Mouse (Mus musculus): ENCODE results near the gene Capn1. TPM values are rescaled to one million over a fixed set of nuclear protein-coding genes. Genes with fewer than 3 reads are reported as not detected.

Capn1 gene
- polyA plus RNA-seq, 1 experiment from 2014 or later = 17.8 TPM

DNA sequence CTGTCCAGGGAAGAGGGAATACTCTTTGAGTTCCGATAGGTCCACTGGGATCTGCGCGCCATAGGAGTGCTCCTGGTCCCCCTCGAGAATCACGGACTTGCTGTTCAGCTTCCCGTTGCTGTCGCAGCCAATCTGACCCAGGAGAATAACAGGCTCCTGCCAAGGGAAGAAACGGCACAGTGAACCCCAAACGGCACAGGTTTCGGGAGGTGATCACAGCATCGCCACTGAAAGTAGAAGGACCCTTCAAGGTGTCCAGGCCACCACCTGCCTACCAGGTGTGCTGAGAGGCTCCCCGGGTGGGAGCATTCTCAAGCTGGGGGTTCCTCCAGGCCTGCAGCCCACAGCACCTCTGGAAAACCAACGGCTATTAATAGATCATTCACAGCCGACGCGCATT lies 64.1 kb downstream of the Capn1 start:
- Histone ChIP-seq H3K4me1 (replicated peaks; ENCODE audit: control insufficient read depth, insufficient read depth, low read length) (peaks cover 4% of the 10 kb centered on the region; the same call in 1 of the 2 replicates), H3K36me3 (ENCODE audit: control insufficient read depth, insufficient read depth) (peaks cover 49% of the 10 kb centered on the region), H3K27me3 (replicated peaks; ENCODE audit: control insufficient read depth, insufficient read depth, low read length) (no peaks in the 10 kb centered on the region), H3K4me2 (replicated peaks; ENCODE audit: low read depth) (peak overlapping the region; percentile 24; the same call in 1 of the 2 replicates), H3K27ac (ENCODE audit: low read depth, low read length) (peak overlapping the region; percentile 86), H3K9ac (ENCODE audit: low read depth, low read length) (no peak overlapping the region), H3K4me3 (ENCODE audit: low read depth, low read length) (no peak overlapping the region), H3K9me3 (ENCODE audit: control insufficient read depth) (no peaks in the 10 kb centered on the region)
- no peak for TF ChIP-seq CTCF (IDR thresholded peaks at IDR 0.05; ENCODE audit: low read depth)
- WGBS = 80% methylated on average over 16 of the region's 16 CpGs
- ATAC-seq = no peak

DNA sequence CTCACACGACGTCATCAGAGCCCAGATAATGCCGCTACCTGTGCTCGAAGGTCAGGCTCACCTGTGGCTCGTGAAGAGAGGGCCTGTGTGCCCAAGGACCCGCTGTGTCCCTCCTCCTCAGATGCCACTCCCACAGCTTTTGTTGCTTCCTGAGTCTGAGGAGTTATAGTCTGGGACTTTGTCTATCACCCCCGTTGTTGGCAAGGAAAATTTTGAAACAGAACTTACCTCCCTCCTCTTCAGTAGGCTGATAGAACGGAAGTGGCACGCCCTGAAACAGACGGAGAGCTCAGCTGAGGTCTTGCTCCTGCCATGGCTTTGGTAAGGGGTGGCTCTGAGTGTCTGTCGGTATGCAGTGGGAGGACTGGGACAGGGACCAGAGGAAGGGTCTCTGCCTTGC lies 65.5 kb downstream of the Capn1 start:
- H3K9ac ChIP-seq (ENCODE audit: low read depth, low read length) = no peak overlapping the region
- peaks cover 12% of the 10 kb centered on the region for H3K4me1 ChIP-seq (replicated peaks; ENCODE audit: control insufficient read depth, insufficient read depth, low read length)
- TF ChIP-seq CTCF (IDR thresholded peaks at IDR 0.05; ENCODE audit: low read depth) = no peak
- H3K27me3 ChIP-seq (replicated peaks; ENCODE audit: control insufficient read depth, insufficient read depth, low read length) = no peaks in the 10 kb centered on the region
- no peak overlapping the region for H3K4me3 ChIP-seq (ENCODE audit: low read depth, low read length)
- no peak overlapping the region for H3K4me2 ChIP-seq (replicated peaks; ENCODE audit: low read depth)
- ATAC-seq = no peak
- WGBS = 84% methylated on average over 11 of the region's 11 CpGs
- no peak overlapping the region for H3K27ac ChIP-seq (ENCODE audit: low read depth, low read length)
- H3K9me3 ChIP-seq (ENCODE audit: control insufficient read depth) = no peaks in the 10 kb centered on the region
- peaks cover 49% of the 10 kb centered on the region for H3K36me3 ChIP-seq (ENCODE audit: control insufficient read depth, insufficient read depth)

- TF ChIP-seq CTCF (IDR thresholded peaks at IDR 0.05; ENCODE audit: low read depth) = no peak
- H3K4me2 ChIP-seq (replicated peaks; ENCODE audit: low read depth) = no peak overlapping the region
- H3K9me3 ChIP-seq (ENCODE audit: control insufficient read depth) = no peaks in the 10 kb centered on the region
- WGBS = 47% methylated on average over 8 of the region's 8 CpGs
- H3K27ac ChIP-seq (ENCODE audit: low read depth, low read length) = peak overlapping the region; percentile 16; the same call in 1 of the 2 replicates
- H3K9ac ChIP-seq (ENCODE audit: low read depth, low read length) = peak overlapping the region; percentile 18; the same call in 1 of the 2 replicates
- ATAC-seq = no peak
- no peaks in the 10 kb centered on the region for H3K27me3 ChIP-seq (replicated peaks; ENCODE audit: control insufficient read depth, insufficient read depth, low read length)
- H3K4me1 ChIP-seq (replicated peaks; ENCODE audit: control insufficient read depth, insufficient read depth, low read length) = peaks cover 12% of the 10 kb centered on the region
- no peak overlapping the region for H3K4me3 ChIP-seq (ENCODE audit: low read depth, low read length)
- H3K36me3 ChIP-seq (ENCODE audit: control insufficient read depth, insufficient read depth) = peaks cover 54% of the 10 kb centered on the region
These were observed 69.8 kb downstream of the Capn1 start for GRCm38 (mm10) chr19:5945891-5946290.

GRCm38 (mm10) chr19:5945027-5945426 lies 70.7 kb downstream of the Capn1 start:
- H3K4me2 ChIP-seq (replicated peaks; ENCODE audit: low read depth) = no peak overlapping the region
- ATAC-seq = peak; percentile 29; the same call in 1 of the 2 replicates
- H3K4me1 ChIP-seq (replicated peaks; ENCODE audit: control insufficient read depth, insufficient read depth, low read length) = peaks cover 12% of the 10 kb centered on the region
- H3K9me3 ChIP-seq (ENCODE audit: control insufficient read depth) = no peaks in the 10 kb centered on the region
- peak overlapping the region; percentile 16; the same call in 1 of the 2 replicates for H3K27ac ChIP-seq (ENCODE audit: low read depth, low read length)
- peaks cover 54% of the 10 kb centered on the region; the same call in 1 of the 2 replicates for H3K36me3 ChIP-seq (ENCODE audit: control insufficient read depth, insufficient read depth)
- no peak for TF ChIP-seq CTCF (IDR thresholded peaks at IDR 0.05; ENCODE audit: low read depth)
- H3K27me3 ChIP-seq (replicated peaks; ENCODE audit: control insufficient read depth, insufficient read depth, low read length) = no peaks in the 10 kb centered on the region
- H3K4me3 ChIP-seq (ENCODE audit: low read depth, low read length) = no peak overlapping the region
- 47% methylated on average over 7 of the region's 7 CpGs for whole genome bisulfite sequencing
- H3K9ac ChIP-seq (ENCODE audit: low read depth, low read length) = no peak overlapping the region

- Histone ChIP-seq H3K4me1 (replicated peaks; ENCODE audit: control insufficient read depth, insufficient read depth, low read length) (peaks cover 12% of the 10 kb centered on the region), H3K4me3 (ENCODE audit: low read depth, low read length) (no peak overlapping the region), H3K36me3 (ENCODE audit: control insufficient read depth, insufficient read depth) (peaks cover 48% of the 10 kb centered on the region; the same call in 1 of the 2 replicates), H3K4me2 (replicated peaks; ENCODE audit: low read depth) (no peak overlapping the region), H3K27ac (ENCODE audit: low read depth, low read length) (no peak overlapping the region), H3K9me3 (ENCODE audit: control insufficient read depth) (no peaks in the 10 kb centered on the region), H3K27me3 (replicated peaks; ENCODE audit: control insufficient read depth, insufficient read depth, low read length) (no peaks in the 10 kb centered on the region), H3K9ac (ENCODE audit: low read depth, low read length) (no peak overlapping the region)
- ATAC-seq = no peak
- TF ChIP-seq CTCF (IDR thresholded peaks at IDR 0.05; ENCODE audit: low read depth) = no peak
- WGBS = 74% methylated on average over 8 of the region's 8 CpGs
These were observed 71.6 kb downstream of the Capn1 start for GRCm38 (mm10) chr19:5944145-5944544.

GRCm38 (mm10) chr19:5943404-5943803 lies 72.3 kb downstream of the Capn1 start:
- no peaks in the 10 kb centered on the region for H3K9me3 ChIP-seq (ENCODE audit: control insufficient read depth)
- H3K27ac ChIP-seq (ENCODE audit: low read depth, low read length) = no peak overlapping the region
- no peaks in the 10 kb centered on the region for H3K27me3 ChIP-seq (replicated peaks; ENCODE audit: control insufficient read depth, insufficient read depth, low read length)
- H3K4me3 ChIP-seq (ENCODE audit: low read depth, low read length) = no peak overlapping the region
- no peak for ATAC-seq
- H3K36me3 ChIP-seq (ENCODE audit: control insufficient read depth, insufficient read depth) = peaks cover 43% of the 10 kb centered on the region; the same call in 1 of the 2 replicates
- TF ChIP-seq CTCF (IDR thresholded peaks at IDR 0.05; ENCODE audit: low read depth) = no peak
- H3K4me2 ChIP-seq (replicated peaks; ENCODE audit: low read depth) = no peak overlapping the region
- H3K9ac ChIP-seq (ENCODE audit: low read depth, low read length) = no peak overlapping the region
- 92% methylated on average over 15 of the region's 15 CpGs for WGBS
- peaks cover 12% of the 10 kb centered on the region for H3K4me1 ChIP-seq (replicated peaks; ENCODE audit: control insufficient read depth, insufficient read depth, low read length)

All from intestine, postnatal 0 days (tissue).